ENCODE assay signal across 16 mouse cellular contexts in the genomic region with DNA sequence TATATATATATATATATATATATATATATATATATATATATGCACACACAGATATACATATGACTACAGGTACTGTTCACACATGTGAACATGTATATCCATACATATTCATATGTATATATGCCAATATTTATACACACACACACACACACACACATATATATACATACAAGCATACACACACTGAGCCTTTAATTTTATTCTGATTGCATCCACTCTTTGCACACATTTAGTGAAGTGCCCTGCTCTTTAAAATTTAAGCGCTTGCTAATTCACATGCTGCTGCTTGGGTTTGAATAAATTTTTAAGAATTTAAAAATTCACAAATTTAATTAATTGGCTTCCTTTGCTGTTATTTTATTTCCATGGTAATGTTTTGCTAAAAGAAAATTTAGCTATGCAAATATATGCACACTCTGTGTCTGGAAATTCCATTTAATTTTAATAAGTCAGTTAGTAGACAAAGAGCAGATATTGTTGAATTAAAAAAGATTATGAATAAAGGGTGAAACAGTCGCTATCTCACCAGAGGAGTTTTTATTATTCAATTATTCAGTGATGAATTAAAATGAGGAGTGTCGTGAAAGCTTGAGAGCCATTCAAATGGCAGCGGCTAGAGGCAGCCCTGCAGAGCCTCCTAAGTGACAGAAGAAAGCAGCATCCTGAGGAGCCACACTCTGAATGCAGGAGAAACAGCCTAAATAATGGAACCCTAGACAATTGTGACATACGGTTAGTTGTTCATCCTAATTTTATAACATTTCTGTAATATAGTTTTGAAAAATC.
DNase-seq lines count a peak whose midpoint lies in the region; ATAC-seq lines count a peak whose summit lies in the region.
"Had no signal": no experiment of that assay in that cellular context is flagged by ENCODE, and none has a peak within 500 bp of the region (broad histone marks: within the 10 kb centered on the region; RNA-seq: fewer than 3 reads in every experiment).

No protein-coding gene starts in this region.

- ATAC-seq in forebrain, embryonic 13.5 days, result peak; percentile 81
- no peak for ATAC-seq in forebrain, embryonic 12.5 days (ENCODE audit: low FRiP score)
- ATAC-seq in midbrain, embryonic 14.5 days (ENCODE audit: low FRiP score, low TSS enrichment), result 0 out of 2 replicates have a peak, but pooled peaks have one; percentile 57
- peak; percentile 71 for ATAC-seq in midbrain, embryonic 15.5 days (replicated peaks)

- H3K4me1 ChIP-seq in forebrain, embryonic 13.5 days, result peaks cover 4% of the 10 kb centered on the region; the same call in 1 of the 2 replicates
- H3K4me1 ChIP-seq in forebrain, embryonic 12.5 days, result peaks cover 9% of the 10 kb centered on the region
- peaks cover 9% of the 10 kb centered on the region; the same call in 1 of the 2 replicates for H3K4me1 ChIP-seq in midbrain, embryonic 14.5 days (ENCODE audit: control insufficient read depth, insufficient read depth, low read length)
- H3K4me1 ChIP-seq in midbrain, embryonic 10.5 days, result peaks cover 13% of the 10 kb centered on the region
- H3K4me1 ChIP-seq in midbrain, embryonic 15.5 days, result peaks cover 9% of the 10 kb centered on the region
- H3K4me1 ChIP-seq: embryonic facial prominence, embryonic 12.5 days; heart, embryonic 10.5 days had no signal

- WGBS in forebrain, embryonic 13.5 days, result 34% methylated on average over 5 of the region's 5 CpGs
- 41% methylated on average over 5 of the region's 5 CpGs for WGBS in forebrain, embryonic 12.5 days
- 26% methylated on average over 5 of the region's 5 CpGs for WGBS in midbrain, embryonic 14.5 days
- WGBS in midbrain, embryonic 10.5 days, result 83% methylated on average over 5 of the region's 5 CpGs
- 26% methylated on average over 5 of the region's 5 CpGs for WGBS in midbrain, embryonic 15.5 days

- H3K4me2 ChIP-seq in forebrain, embryonic 13.5 days, result no peak overlapping the region
- H3K4me2 ChIP-seq in forebrain, embryonic 12.5 days, result no peak overlapping the region
- no peak overlapping the region for H3K4me2 ChIP-seq in midbrain, embryonic 14.5 days (ENCODE audit: low read length)
- no peak overlapping the region for H3K4me2 ChIP-seq in midbrain, embryonic 15.5 days
- H3K4me2 ChIP-seq: embryonic facial prominence, embryonic 12.5 days; hindbrain, embryonic 13.5 days had no signal

- no peak overlapping the region for H3K27ac ChIP-seq in forebrain, embryonic 13.5 days
- H3K27ac ChIP-seq in forebrain, embryonic 12.5 days, result no peak overlapping the region
- no peak overlapping the region for H3K27ac ChIP-seq in midbrain, embryonic 14.5 days (replicated peaks; ENCODE audit: low read depth, low read length)
- no peak overlapping the region for H3K27ac ChIP-seq in midbrain, embryonic 10.5 days (replicated peaks)
- H3K27ac ChIP-seq in midbrain, embryonic 15.5 days, result no peak overlapping the region
- H3K27ac ChIP-seq: embryonic facial prominence, embryonic 12.5 days; heart, embryonic 10.5 days; hindbrain, embryonic 13.5 days had no signal

- no peaks in the 10 kb centered on the region for H3K27me3 ChIP-seq in forebrain, embryonic 13.5 days
- H3K27me3 ChIP-seq in forebrain, embryonic 12.5 days, result no peaks in the 10 kb centered on the region
- no peaks in the 10 kb centered on the region for H3K27me3 ChIP-seq in midbrain, embryonic 14.5 days (ENCODE audit: control insufficient read depth, insufficient read depth, low read length)
- no peaks in the 10 kb centered on the region for H3K27me3 ChIP-seq in midbrain, embryonic 10.5 days (ENCODE audit: low read depth, poor library complexity, severe bottlenecking)
- H3K27me3 ChIP-seq in midbrain, embryonic 15.5 days (replicated peaks), result no peaks in the 10 kb centered on the region
- H3K27me3 ChIP-seq: embryonic facial prominence, embryonic 12.5 days; hindbrain, embryonic 13.5 days had no signal

- no peaks in the 10 kb centered on the region for H3K9me3 ChIP-seq in forebrain, embryonic 13.5 days (replicated peaks)
- H3K9me3 ChIP-seq in forebrain, embryonic 12.5 days, result no peaks in the 10 kb centered on the region
- no peaks in the 10 kb centered on the region for H3K9me3 ChIP-seq in midbrain, embryonic 14.5 days (ENCODE audit: control insufficient read depth, low read length)
- no peaks in the 10 kb centered on the region for H3K9me3 ChIP-seq in midbrain, embryonic 10.5 days (replicated peaks)
- H3K9me3 ChIP-seq in midbrain, embryonic 15.5 days, result no peaks in the 10 kb centered on the region
- H3K9me3 ChIP-seq: embryonic facial prominence, embryonic 12.5 days; heart, embryonic 10.5 days; hindbrain, embryonic 13.5 days had no signal

- no peak overlapping the region for H3K4me3 ChIP-seq in forebrain, embryonic 13.5 days
- no peak overlapping the region for H3K4me3 ChIP-seq in forebrain, embryonic 12.5 days (replicated peaks)
- no peak overlapping the region for H3K4me3 ChIP-seq in midbrain, embryonic 14.5 days (replicated peaks; ENCODE audit: low read depth, low read length)
- H3K4me3 ChIP-seq in midbrain, embryonic 10.5 days, result no peak overlapping the region
- no peak overlapping the region for H3K4me3 ChIP-seq in midbrain, embryonic 15.5 days
- H3K4me3 ChIP-seq: embryonic facial prominence, embryonic 12.5 days; heart, embryonic 10.5 days; hindbrain, embryonic 13.5 days had no signal

- no peaks in the 10 kb centered on the region for H3K36me3 ChIP-seq in forebrain, embryonic 13.5 days (ENCODE audit: poor library complexity, severe bottlenecking)
- H3K36me3 ChIP-seq in forebrain, embryonic 12.5 days (replicated peaks), result no peaks in the 10 kb centered on the region
- no peaks in the 10 kb centered on the region for H3K36me3 ChIP-seq in midbrain, embryonic 14.5 days (ENCODE audit: control insufficient read depth, insufficient read depth, low read length)
- no peaks in the 10 kb centered on the region for H3K36me3 ChIP-seq in midbrain, embryonic 10.5 days
- H3K36me3 ChIP-seq in midbrain, embryonic 15.5 days (replicated peaks), result no peaks in the 10 kb centered on the region
- H3K36me3 ChIP-seq: embryonic facial prominence, embryonic 12.5 days; heart, embryonic 10.5 days; hindbrain, embryonic 13.5 days had no signal

- peak; percentile 61 for DNase-seq in midbrain, embryonic 14.5 days
- DNase-seq in midbrain, embryonic 10.5 days (ENCODE audit: low spot score), result no peak
- DNase-seq in layer of hippocampus, postnatal 14 days (ENCODE audit: low spot score in 2 of 2), result no peak
- DNase-seq in thymus, postnatal 4 days, result no peak
- DNase-seq: cerebellum, adult 11-12 months; cerebellum, adult 9-10 months; cerebellum, postnatal 25 days; gastrocnemius, postnatal 10 days; heart, postnatal 10 days; heart, postnatal 4 days had no signal

- no peak overlapping the region for H3K9ac ChIP-seq in forebrain, embryonic 13.5 days
- H3K9ac ChIP-seq in forebrain, embryonic 12.5 days, result no peak overlapping the region
- H3K9ac ChIP-seq in midbrain, embryonic 14.5 days (replicated peaks; ENCODE audit: low read length), result no peak overlapping the region
- no peak overlapping the region for H3K9ac ChIP-seq in midbrain, embryonic 15.5 days
- H3K9ac ChIP-seq: embryonic facial prominence, embryonic 12.5 days; hindbrain, embryonic 13.5 days had no signal
